Mouse (Mus musculus) duodenum, adult 2 months (tissue): ENCODE results near the gene Fst. TPM values are rescaled to one million over a fixed set of nuclear protein-coding genes. Genes with fewer than 3 reads are reported as not detected.

Source experiments
- polyA plus RNA-seq: library from polyadenylated mRNA; depleted of rRNA; stranded (reverse); fragments of >200 nt; gene quantifications from 2 replicates; pipeline ENCODE4 v1.2.3, GENCODE M21; 2012; ENCODE audit warnings: low replicate concordance; rRNA removed

Fst gene
- 0.60 and 0.98 TPM in 2 replicates for polyA plus RNA-seq

DNA sequence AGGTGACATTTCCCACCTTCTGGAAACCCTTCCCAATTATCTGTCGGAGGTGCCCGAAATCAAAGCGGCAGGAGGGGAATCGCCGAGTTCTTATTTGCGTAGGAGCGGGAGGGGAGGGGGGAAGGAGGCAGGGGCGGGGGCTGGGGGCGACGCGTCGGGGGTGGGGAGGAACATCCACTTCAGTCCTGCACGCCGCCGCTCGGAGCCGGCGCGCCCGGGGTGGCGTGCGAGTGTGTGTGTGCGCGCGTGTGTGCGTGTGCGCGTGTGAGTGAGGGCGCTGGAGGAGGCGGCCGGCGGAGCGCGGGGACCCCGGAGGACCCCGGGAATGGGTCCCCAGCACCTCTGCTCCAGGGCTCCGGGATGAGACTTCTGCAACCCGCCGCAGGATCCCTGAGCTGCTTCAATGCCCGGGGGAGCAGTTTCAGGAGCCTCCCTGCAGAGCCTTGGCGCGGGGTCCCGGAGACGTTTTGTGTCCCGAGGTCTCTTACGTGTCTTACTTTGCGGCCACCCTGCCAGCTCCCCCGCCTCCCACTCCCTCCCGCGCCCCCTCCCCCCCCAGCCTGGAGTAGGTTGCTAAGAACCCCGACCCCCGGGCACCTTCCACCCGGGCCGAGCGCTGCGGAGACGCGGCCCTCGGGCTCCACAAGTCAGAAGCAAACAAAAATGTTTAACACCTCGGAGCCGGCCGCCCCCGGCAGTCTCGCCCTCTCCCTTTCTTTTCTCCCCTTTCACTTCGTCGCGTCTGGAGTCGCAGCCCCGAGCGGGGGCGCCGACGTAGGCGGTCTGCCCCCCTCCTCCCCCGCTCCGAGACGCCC is at the start of gene Fst:
Gene Fst (minus strand): TSS at position 66 of the 815 bp plus-strand sequence.

Other genes starting within 250 kb of the Fst start
- gene Ndufs4, start 70.7 kb downstream of the Fst start, polyA plus RNA-seq = 24.1 and 60.5 TPM in 2 replicates